Mouse (Mus musculus) cerebellum, adult 2 months (tissue): ENCODE measurements around the gene Ikzf3.

Experiments
- CTCF ChIP-seq: fragments of 200-500 bp; IDR thresholded peaks from 2 replicates; pipeline ENCODE4 v1.5.1; 2011; ENCODE audit warnings: low read depth, mild to moderate bottlenecking, control low read depth, low read length, moderate library complexity, borderline replicate concordance; ENCODE audit not compliant: insufficient read depth
- POLR2A ChIP-seq: fragments of 200-500 bp; IDR thresholded peaks from 2 replicates; pipeline ENCODE4 v1.6.1; 2011; ENCODE audit warnings: low read length, control low read depth, borderline replicate concordance; ENCODE audit not compliant: insufficient read depth

DNA sequence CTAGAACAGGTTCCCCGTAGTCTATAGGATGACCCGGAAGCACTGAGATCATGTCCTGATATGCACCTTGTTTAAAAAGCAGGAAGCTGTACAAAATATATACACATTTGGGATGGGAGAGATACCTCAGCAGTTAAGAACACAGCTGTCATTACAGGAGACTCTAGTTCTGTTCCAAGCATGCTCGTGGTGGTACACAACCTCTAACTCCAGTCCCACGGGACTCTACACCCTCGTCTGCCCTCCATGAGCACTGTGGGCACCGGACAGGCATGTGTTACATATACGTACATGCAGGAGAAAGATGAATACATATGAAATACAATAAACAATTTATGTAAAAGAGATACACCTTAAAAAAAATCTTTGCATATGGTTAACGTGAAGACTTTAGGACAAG, 3.3 kb downstream of the Ikzf3 start:
- TF ChIP-seq POLR2A, result no peak
- no peak for TF ChIP-seq CTCF
